In the genomic region with DNA sequence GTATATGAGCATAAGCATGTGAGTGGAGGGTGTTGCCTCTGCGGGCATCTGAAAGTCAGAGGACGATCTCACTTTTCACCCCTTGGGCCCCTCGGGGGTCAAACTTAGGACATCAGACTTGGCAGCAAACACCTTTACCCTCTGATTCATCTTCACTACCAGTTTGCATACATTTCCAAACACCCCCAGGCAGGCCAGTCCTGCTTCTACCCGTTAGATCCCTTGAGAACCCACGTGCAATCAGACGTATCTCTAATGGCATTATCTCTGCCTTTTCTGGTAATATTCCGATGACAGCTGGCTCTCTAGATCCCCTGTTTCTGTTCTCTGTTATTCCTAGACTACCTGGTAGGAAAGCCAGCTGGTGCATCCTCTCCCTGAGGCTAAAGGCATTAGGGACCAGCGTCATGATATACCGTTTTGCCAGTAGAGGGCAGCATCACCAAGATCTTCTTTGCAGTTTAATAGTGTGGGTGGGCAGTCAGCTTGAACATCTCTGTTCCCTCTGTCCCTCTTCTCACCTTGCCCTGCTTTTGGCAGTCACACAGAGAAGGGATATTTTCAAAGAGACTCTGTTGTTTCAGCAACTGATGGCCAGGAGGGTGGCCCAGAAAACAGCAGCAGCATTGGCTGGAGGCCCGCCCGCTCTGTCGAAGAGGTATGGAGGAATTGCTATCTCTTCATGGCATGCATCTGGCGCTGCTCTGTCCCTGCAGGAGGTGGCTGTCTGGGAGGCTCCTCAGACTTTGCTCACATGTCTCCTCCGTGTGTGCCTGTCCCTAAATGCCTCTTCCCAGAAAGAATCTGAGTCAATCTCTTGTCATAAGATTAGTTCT, we compare ENCODE assay signal across 9 mouse cellular contexts.
A peak's percentile ranks its signal among the peaks of the same experiment; 100 is the strongest.
DNase-seq lines count a peak whose midpoint lies in the region; ATAC-seq and TF ChIP-seq lines count a peak whose summit lies in the region.
"Had no signal": no experiment of that assay in that cellular context is flagged by ENCODE, and none has a peak within 500 bp of the region (broad histone marks: within the 10 kb centered on the region; RNA-seq: fewer than 3 reads in every experiment).

No protein-coding gene starts in this region.

- peak; percentile 69 for DNase-seq in ES-CJ7 (ENCODE audit: low read depth, low spot score)
- DNase-seq in adrenal gland, postnatal 14 days, result peak; percentile 72
- DNase-seq in embryonic facial prominence, embryonic 10.5 days (ENCODE audit: low spot score), result peak; percentile 72
- DNase-seq in kidney, postnatal 25 days, result peak; percentile 39 to 46
- peak; percentile 33 for DNase-seq in liver, postnatal 0 days
- DNase-seq in retina, embryonic 14.5 days (ENCODE audit: low spot score), result peak; percentile 88

- H3K27ac ChIP-seq in embryonic facial prominence, embryonic 10.5 days (replicated peaks), result no peak overlapping the region
- no peak overlapping the region for H3K27ac ChIP-seq in heart, embryonic 11.5 days (ENCODE audit: low read depth, low read length)
- no peak overlapping the region for H3K27ac ChIP-seq in liver, postnatal 0 days (ENCODE audit: low read depth)
- H3K27ac ChIP-seq: macrophage had no signal

- H3K36me3 ChIP-seq in embryonic facial prominence, embryonic 10.5 days (replicated peaks), result no peaks in the 10 kb centered on the region
- no peaks in the 10 kb centered on the region for H3K36me3 ChIP-seq in heart, embryonic 11.5 days (ENCODE audit: control insufficient read depth, insufficient read depth, low read length)
- no peaks in the 10 kb centered on the region for H3K36me3 ChIP-seq in liver, postnatal 0 days (replicated peaks; ENCODE audit: insufficient read depth, low read length)

- TF ChIP-seq CTCF in liver, postnatal 0 days (IDR thresholded peaks at IDR 0.05; ENCODE audit: low read depth), result peak; percentile 75

- 48% methylated on average over 14 of the region's 14 CpGs for WGBS in embryonic facial prominence, embryonic 10.5 days
- 33% methylated on average over 14 of the region's 14 CpGs for WGBS in heart, embryonic 11.5 days (ENCODE audit: insufficient replicate concordance)
- WGBS in liver, postnatal 0 days (ENCODE audit: insufficient replicate concordance), result 39% methylated on average over 14 of the region's 14 CpGs

- H3K27me3 ChIP-seq in embryonic facial prominence, embryonic 10.5 days (replicated peaks; ENCODE audit: low read depth, poor library complexity, severe bottlenecking), result no peaks in the 10 kb centered on the region
- H3K27me3 ChIP-seq in heart, embryonic 11.5 days (ENCODE audit: control insufficient read depth, insufficient read depth, low read length), result no peaks in the 10 kb centered on the region
- H3K27me3 ChIP-seq in liver, postnatal 0 days (ENCODE audit: insufficient read depth, low read length), result no peaks in the 10 kb centered on the region

- no peak overlapping the region for H3K9ac ChIP-seq in heart, embryonic 11.5 days (ENCODE audit: low read depth, low read length)
- H3K9ac ChIP-seq in liver, postnatal 0 days (replicated peaks), result no peak overlapping the region

- H3K4me1 ChIP-seq in embryonic facial prominence, embryonic 10.5 days, result 0 out of 2 replicates have a peak, but pooled peaks cover 8% of the 10 kb centered on the region
- peaks cover 14% of the 10 kb centered on the region for H3K4me1 ChIP-seq in heart, embryonic 11.5 days (ENCODE audit: control insufficient read depth, insufficient read depth, low read length)
- H3K4me1 ChIP-seq in liver, postnatal 0 days (ENCODE audit: insufficient read depth), result no peaks in the 10 kb centered on the region

- no peaks in the 10 kb centered on the region for H3K9me3 ChIP-seq in embryonic facial prominence, embryonic 10.5 days
- no peaks in the 10 kb centered on the region for H3K9me3 ChIP-seq in heart, embryonic 11.5 days (replicated peaks; ENCODE audit: control insufficient read depth, low read length)
- H3K9me3 ChIP-seq in liver, postnatal 0 days (ENCODE audit: low read length), result no peaks in the 10 kb centered on the region

- no peak for TF ChIP-seq EP300 in liver, postnatal 0 days (IDR thresholded peaks at IDR 0.05; ENCODE audit: low read depth)

- no peak overlapping the region for H3K4me3 ChIP-seq in embryonic facial prominence, embryonic 10.5 days
- H3K4me3 ChIP-seq in heart, embryonic 11.5 days (ENCODE audit: low read depth, low read length), result peak overlapping the region; percentile 0; the same call in 1 of the 2 replicates
- H3K4me3 ChIP-seq in liver, postnatal 0 days (ENCODE audit: low read depth, low read length), result no peak overlapping the region

- peak overlapping the region; percentile 44 for H3K4me2 ChIP-seq in heart, embryonic 11.5 days
- H3K4me2 ChIP-seq in liver, postnatal 0 days (ENCODE audit: low read depth, low read length), result no peak overlapping the region

- no peak for ATAC-seq in heart, embryonic 11.5 days (replicated peaks; ENCODE audit: insufficient number of reproducible peaks, low FRiP score, low TSS enrichment)
- ATAC-seq in liver, postnatal 0 days, result no peak
- ATAC-seq in erythroblast, adult 5-6 weeks (replicated peaks; ENCODE audit: low FRiP score, poor library complexity, severe bottlenecking), result no peak

Comparison
In these comparisons a context has a peak if more than half of its experiments do, and no peak if none do; other contexts are left out.
1. DNase-seq: peak in every context shown above with its lines; median percentile 88 in retina, embryonic 14.5 days; 72 in adrenal gland, postnatal 14 days; 72 in embryonic facial prominence, embryonic 10.5 days; 69 in ES-CJ7; 42 in kidney, postnatal 25 days; 33 in liver, postnatal 0 days.